Mouse (Mus musculus): ENCODE data around the gene Bcl7c. TPM values are rescaled to one million over a fixed set of nuclear protein-coding genes. Genes with fewer than 3 reads are reported as not detected.

The Bcl7c gene
- total RNA-seq, 2 experiments from 2014 or later: 34.6 to 35.8 TPM

DNA sequence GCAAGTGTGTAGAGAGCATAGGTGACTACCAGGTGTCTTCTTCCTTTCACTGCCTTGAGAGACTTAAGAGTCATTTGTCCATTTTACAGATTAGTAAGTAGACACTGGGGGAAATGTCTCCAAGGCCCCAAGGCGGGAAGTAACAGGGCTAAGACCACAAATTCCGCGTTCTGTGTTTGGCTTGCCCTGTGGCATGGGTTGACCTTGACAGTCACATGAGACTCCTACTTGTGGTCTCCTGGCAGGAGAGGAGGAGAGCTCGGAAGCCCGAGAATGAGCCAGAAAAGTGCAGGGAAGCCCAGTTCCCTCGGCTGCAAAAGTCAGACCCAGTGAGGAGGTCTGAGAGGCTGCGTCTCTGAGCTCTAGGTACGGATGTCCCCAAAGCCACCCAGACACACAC is 95.2 kb downstream of the Bcl7c start:
- intact Hi-C loops (cut with DNase I): no loop called here
- no peak for DNase-seq

DNA sequence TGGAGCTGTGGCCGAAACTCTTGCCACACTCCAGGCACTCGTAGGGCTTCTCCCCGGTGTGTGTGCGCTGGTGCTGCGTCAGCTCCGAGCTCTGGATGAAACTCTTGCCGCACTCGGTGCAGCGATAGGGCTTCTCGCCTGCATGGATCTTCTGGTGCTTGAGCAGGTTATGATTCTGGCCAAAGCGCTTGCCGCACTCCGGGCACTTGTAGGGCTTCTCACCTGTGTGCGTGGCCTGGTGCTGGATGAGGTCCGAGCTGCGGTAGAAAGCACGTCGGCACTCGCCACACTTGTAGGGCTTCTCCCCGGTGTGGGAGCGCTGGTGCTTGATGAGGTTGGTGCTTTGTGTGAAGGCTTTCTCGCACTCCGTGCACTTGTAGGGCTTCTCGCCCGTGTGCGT is 97.2 kb downstream of the Bcl7c start:
- DNase-seq: no peak
- intact Hi-C loops (cut with DNase I): no loop called here

Small RNAs within 50 kb of the gene (microRNA-seq; reads per million reads assigned to microRNA genes)
- gene Mir762 (ENCODE audit: borderline number of aligned reads in 2 of 2): 0 reads per million in 2 experiments

Other genes starting within 250 kb of the Bcl7c start
- 10 to 100 TPM; 25.8 to 28.1 TPM for gene Prr14, start 249.3 kb downstream of the Bcl7c start, total RNA-seq (2021)
- 10 to 100 TPM; 32.2 to 35.0 TPM for gene Fbrs, start 229.7 kb downstream of the Bcl7c start, total RNA-seq (2021)
- 10 to 100 TPM; 52.1 to 58.8 TPM for gene Srcap, start 196.9 kb downstream of the Bcl7c start, total RNA-seq (2021)
- 10 to 100 TPM; 10.3 to 10.5 TPM for gene Gm42715, start 189.3 kb downstream of the Bcl7c start, total RNA-seq (2021)
- gene Tmem265, start 147.5 kb downstream of the Bcl7c start, total RNA-seq (2021): not detected
- gene Phkg2, start 135.6 kb downstream of the Bcl7c start, total RNA-seq (2021): 10 to 100 TPM; 17.7 to 19.0 TPM
- 10 to 100 TPM; 10.4 to 12.1 TPM for gene Ccdc189, start 120.3 kb downstream of the Bcl7c start, total RNA-seq (2021)
- 10 to 100 TPM; 42.3 to 43.1 TPM for gene Rnf40, start 120.2 kb downstream of the Bcl7c start, total RNA-seq (2021)
- gene Zfp629, start 93.1 kb downstream of the Bcl7c start, total RNA-seq (2021): 10 to 100 TPM; 18.1 to 22.4 TPM
- gene Ctf1, start 3.8 kb upstream of the Bcl7c start, total RNA-seq (2021): 1 to 10 TPM; 7.7 to 9.4 TPM
- not detected for gene Ctf2, start 23.2 kb upstream of the Bcl7c start, total RNA-seq (2021)
- gene Fbxl19, start 35.6 kb upstream of the Bcl7c start, total RNA-seq (2021): 1 to 10 TPM; 3.2 to 3.3 TPM
- gene Orai3, start 60.9 kb upstream of the Bcl7c start, total RNA-seq (2021): 10 to 100 TPM; 22.1 to 22.6 TPM
- 10 to 100 TPM; 22.2 to 24.0 TPM for gene Setd1a, start 67.7 kb upstream of the Bcl7c start, total RNA-seq (2021)
- gene Gm49388, start 76.7 kb upstream of the Bcl7c start, total RNA-seq (2021): 1 to 10 TPM; 3.3 to 3.9 TPM
- gene Hsd3b7, start 91.7 kb upstream of the Bcl7c start, total RNA-seq (2021): 10 to 100 TPM; 12.6 to 13.1 TPM
- 10 to 100 TPM; 63.2 to 72.7 TPM for gene Stx4a, start 115.4 kb upstream of the Bcl7c start, total RNA-seq (2021)
- 1 to 10 TPM in 1 of 2 experiments, under 1 TPM in 1; 0.53 to 1.1 TPM for gene Stx1b, start 115.6 kb upstream of the Bcl7c start, total RNA-seq (2021)
- gene Zfp646, start 167.3 kb upstream of the Bcl7c start, total RNA-seq (2021): 10 to 100 TPM; 17.2 to 19.3 TPM
- gene Zfp668, start 167.9 kb upstream of the Bcl7c start, total RNA-seq (2021): 1 to 10 TPM; 3.9 to 4.3 TPM
- gene Prss53, start 182.0 kb upstream of the Bcl7c start, total RNA-seq (2021): 1 to 10 TPM in 1 of 2 experiments, under 1 TPM in 1; 0.81 to 1.1 TPM
- not detected for gene Gm21974, start 186.5 kb upstream of the Bcl7c start, total RNA-seq (2021)
- gene Vkorc1, start 186.7 kb upstream of the Bcl7c start, total RNA-seq (2021): 10 to 100 TPM; 22.1 to 22.6 TPM
- gene Bckdk, start 195.1 kb upstream of the Bcl7c start, total RNA-seq (2021): 100 to 1,000 TPM; 113 to 120 TPM
- 10 to 100 TPM; 13.8 to 16.1 TPM for gene Kat8, start 203.6 kb upstream of the Bcl7c start, total RNA-seq (2021)
- not detected for gene Prss8, start 221.2 kb upstream of the Bcl7c start, total RNA-seq (2021)
- gene Prss36, start 237.8 kb upstream of the Bcl7c start, total RNA-seq (2021): 1 to 10 TPM; 7.9 to 8.1 TPM

Data from heart, postnatal 36 days (tissue).